Mouse (Mus musculus): ENCODE results near the gene Nol3.

GRCm38 (mm10) chr8:105303874-105304273 is 27.9 kb downstream of the Nol3 start:
- TF ChIP-seq CTCF (IDR thresholded peaks at IDR 0.05; ENCODE audit: control insufficient read depth, insufficient read depth, insufficient replicate concordance, low read depth, low read length) (no peak), POLR2A (IDR thresholded peaks at IDR 0.05; ENCODE audit: control insufficient read depth, low read depth, low read length) (no peak)

Data from testis, adult 2 months (tissue).